Mouse (Mus musculus) forebrain, embryonic 12.5 days (tissue): ENCODE measurements at regions not wholly inside any gene's neighbourhood (a gene's known extent, or its start where the extent isn't known, plus 50 kb on each side); places are given as distances from the start of the nearest gene placed in this dataset.
A peak's percentile ranks its signal among the peaks of the same experiment; 100 is the strongest.

Source experiments
- ATAC-seq: fragments of 200-750 bp; cut with Nextera tagmentation; 2 replicates; pipeline ENCODE4 v1.8.0; 2017; ENCODE audit warnings: moderate TSS enrichment; ENCODE audit not compliant: low FRiP score
- H3K27ac ChIP-seq: fragments of 300-500 bp; sonication (generic); 2 replicates; pipeline ENCODE4 v1.5.1; 2016; ENCODE audit warnings: mild to moderate bottlenecking
- H3K27me3 ChIP-seq: fragments of 300-500 bp; sonication (generic); 2 replicates; pipeline ENCODE4 v1.6.1; 2016; ENCODE audit warnings: mild to moderate bottlenecking
- H3K36me3 ChIP-seq: fragments of 300-500 bp; sonication (generic); replicated peaks from 2 replicates; pipeline ENCODE4 v1.6.1; 2016; ENCODE audit warnings: mild to moderate bottlenecking
- H3K4me1 ChIP-seq: fragments of 300-500 bp; sonication (generic); 2 replicates; pipeline ENCODE4 v1.6.1; 2016
- H3K4me2 ChIP-seq: fragments of 300-500 bp; sonication (generic); 2 replicates; pipeline ENCODE4 v1.6.1; 2016; ENCODE audit warnings: mild to moderate bottlenecking, moderate library complexity
- H3K4me3 ChIP-seq: fragments of 300-500 bp; sonication (generic); replicated peaks from 2 replicates; pipeline ENCODE4 v1.5.1; 2016; ENCODE audit warnings: mild to moderate bottlenecking
- H3K9ac ChIP-seq: fragments of 300-500 bp; sonication (generic); 2 replicates; pipeline ENCODE4 v1.6.1; 2016; ENCODE audit warnings: mild to moderate bottlenecking
- H3K9me3 ChIP-seq: fragments of 300-500 bp; sonication (generic); 2 replicates; pipeline ENCODE4 v1.6.1; 2016
- WGBS: fragments of 180-500 bp; shearing (Covaris S2); methylation state at CpG from one replicate; pipeline ENCODE4 v1.1.7; 2016; 5-methylcytosine and 5-hydroxymethylcytosine counted together

DNA sequence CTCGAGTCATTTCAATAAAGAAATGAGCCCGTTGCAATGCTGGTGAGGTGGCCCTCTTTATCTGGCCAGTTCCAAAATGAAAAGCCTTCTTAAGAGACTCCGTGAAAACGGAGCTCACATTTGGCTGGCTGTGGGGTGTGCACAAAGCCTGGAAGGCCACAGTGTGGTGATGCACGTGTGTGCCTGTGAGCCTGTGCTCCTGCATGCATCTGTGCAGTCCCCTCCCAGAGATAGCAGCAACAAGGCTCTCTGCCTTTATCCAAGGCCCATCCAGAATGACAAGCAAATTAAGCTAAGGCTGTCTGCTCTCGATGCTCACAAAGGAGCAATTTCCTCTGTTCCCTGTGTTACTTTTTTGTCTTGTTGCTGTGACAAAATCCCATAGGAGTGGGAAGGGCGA, 469.5 kb upstream of the Kif2a start:
- H3K9me3 ChIP-seq: no peaks in the 10 kb centered on the region
- H3K4me3 ChIP-seq: no peak overlapping the region
- H3K27me3 ChIP-seq: no peaks in the 10 kb centered on the region
- 22% methylated on average over 7 of the region's 7 CpGs for WGBS
- no peaks in the 10 kb centered on the region for H3K36me3 ChIP-seq
- peak overlapping the region; percentile 51; the same call in 1 of the 2 replicates for H3K27ac ChIP-seq
- H3K9ac ChIP-seq: no peak overlapping the region
- H3K4me2 ChIP-seq: no peak overlapping the region
- peak; percentile 65; the same call in 1 of the 2 replicates for ATAC-seq
- H3K4me1 ChIP-seq: peaks cover 9% of the 10 kb centered on the region

DNA sequence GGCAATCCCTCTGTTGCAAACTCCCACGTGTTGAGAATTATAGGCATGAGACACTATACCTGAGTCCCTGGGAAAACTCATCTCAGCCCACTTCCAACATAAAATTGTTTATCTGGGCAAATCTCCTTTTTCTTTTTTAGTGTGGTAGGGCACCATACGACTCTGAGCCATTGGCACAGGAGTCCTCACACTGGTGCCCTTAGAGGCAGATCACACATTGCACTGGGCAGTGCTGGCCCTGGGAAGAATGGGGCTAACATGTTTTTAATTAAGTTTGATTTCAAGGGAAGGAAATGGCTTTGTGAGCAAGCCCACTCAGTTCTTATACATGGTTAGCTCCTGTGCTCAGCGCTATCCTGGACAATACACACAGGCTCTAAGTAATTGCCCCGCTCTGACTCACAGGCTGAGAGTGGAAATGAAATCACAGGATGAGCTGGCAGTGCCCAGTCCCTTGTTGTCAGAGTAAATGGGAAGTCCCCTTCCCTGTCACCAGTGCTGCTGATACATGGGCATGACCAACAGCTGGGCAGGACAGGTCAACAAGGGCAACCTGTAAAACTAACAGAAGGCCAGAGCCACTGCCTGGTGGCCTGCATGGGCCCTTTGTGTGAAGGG, 463.6 kb upstream of the Kif2a start:
- H3K27ac ChIP-seq: no peak overlapping the region
- 80% methylated on average over 4 of the region's 4 CpGs for WGBS
- peaks cover 8% of the 10 kb centered on the region; the same call in 1 of the 2 replicates for H3K27me3 ChIP-seq
- H3K9ac ChIP-seq: no peak overlapping the region
- peaks cover 13% of the 10 kb centered on the region for H3K4me1 ChIP-seq
- no peak overlapping the region for H3K4me2 ChIP-seq
- no peaks in the 10 kb centered on the region for H3K36me3 ChIP-seq
- H3K4me3 ChIP-seq: no peak overlapping the region
- no peak for ATAC-seq
- H3K9me3 ChIP-seq: no peaks in the 10 kb centered on the region

DNA sequence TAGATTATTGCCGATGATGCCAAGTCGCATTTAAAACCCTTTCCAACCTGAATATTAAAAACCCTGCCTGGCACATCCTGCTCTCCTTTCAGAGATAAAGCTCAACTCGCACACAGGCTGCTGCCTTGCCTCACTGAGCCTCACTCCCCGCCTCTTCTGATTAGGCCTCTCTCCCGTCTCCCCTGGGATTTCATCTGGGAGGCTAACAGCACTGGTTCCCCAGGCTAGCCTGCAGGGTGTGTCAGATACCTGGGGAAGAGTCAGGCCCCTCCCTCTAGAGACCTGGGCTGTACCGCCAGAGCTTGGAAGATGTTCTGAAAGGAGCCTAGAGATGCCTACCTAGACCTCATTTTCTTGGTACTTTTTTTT, 462.7 kb upstream of the Kif2a start:
- peaks cover 13% of the 10 kb centered on the region for H3K4me1 ChIP-seq
- no peak overlapping the region for H3K4me3 ChIP-seq
- 43% methylated on average over 6 of the region's 6 CpGs for WGBS
- no peak overlapping the region for H3K27ac ChIP-seq
- no peaks in the 10 kb centered on the region for H3K36me3 ChIP-seq
- H3K27me3 ChIP-seq: peaks cover 8% of the 10 kb centered on the region; the same call in 1 of the 2 replicates
- no peak overlapping the region for H3K9ac ChIP-seq
- H3K4me2 ChIP-seq: no peak overlapping the region
- H3K9me3 ChIP-seq: no peaks in the 10 kb centered on the region
- no peak for ATAC-seq

DNA sequence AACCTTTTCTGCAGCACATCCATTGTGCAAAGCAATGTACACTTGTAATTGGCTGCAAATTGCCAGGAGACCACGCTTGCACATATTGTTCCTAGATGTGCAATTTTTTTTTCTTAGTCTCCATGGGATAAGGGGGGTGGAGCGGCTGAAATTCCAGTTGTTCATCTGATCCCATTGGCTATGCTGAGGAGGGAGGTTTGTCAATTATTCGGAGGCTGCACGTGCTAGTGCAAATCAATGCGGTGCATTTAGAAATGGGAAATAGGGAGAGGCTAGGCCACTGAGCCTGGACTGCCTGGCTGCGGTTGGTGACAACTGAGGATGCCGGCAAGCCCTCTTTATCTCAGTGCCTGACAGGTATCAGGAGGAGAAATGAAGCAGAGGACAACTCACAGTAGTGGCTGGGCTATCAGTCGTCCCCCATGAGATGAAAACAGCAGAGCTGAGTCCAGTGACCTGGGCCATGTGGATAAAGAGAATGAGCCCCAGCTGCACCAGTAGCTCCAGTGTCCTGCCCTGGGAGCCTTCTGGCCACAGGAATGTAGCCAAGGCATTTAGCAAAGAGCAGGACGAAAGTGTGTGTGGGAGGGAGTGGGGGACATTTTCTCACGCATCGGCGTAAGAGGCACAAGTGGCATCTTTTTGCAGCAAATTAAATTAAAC, 462.2 kb upstream of the Kif2a start:
- Histone ChIP-seq H3K4me1 (peaks cover 13% of the 10 kb centered on the region), H3K9me3 (no peaks in the 10 kb centered on the region), H3K27ac (no peak overlapping the region), H3K4me2 (no peak overlapping the region), H3K4me3 (no peak overlapping the region), H3K9ac (no peak overlapping the region), H3K36me3 (no peaks in the 10 kb centered on the region), H3K27me3 (peaks cover 8% of the 10 kb centered on the region; the same call in 1 of the 2 replicates)
- peak; percentile 77 for ATAC-seq
- 32% methylated on average over 12 of the region's 12 CpGs for WGBS

DNA sequence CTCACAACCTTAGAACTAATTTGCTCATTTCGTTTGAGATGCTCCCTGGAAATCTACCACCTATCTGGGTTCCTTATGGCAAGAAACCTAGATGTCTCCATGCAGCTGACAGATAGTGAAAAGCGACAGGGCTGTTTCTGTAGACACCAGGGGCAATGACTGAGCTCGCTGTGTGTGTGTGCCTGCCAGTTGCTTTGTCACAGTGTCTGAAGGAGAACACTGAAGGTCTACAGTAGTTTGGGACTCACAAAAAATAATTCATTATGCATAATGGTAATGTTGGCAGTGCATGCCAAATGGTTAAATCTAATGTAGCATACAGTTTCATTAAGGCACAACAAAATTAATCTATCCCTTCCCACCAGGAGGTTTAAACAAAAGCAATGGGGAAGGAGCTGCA, 453.2 kb upstream of the Kif2a start:
- Histone ChIP-seq H3K4me2 (no peak overlapping the region), H3K4me3 (no peak overlapping the region), H3K27me3 (peaks cover 38% of the 10 kb centered on the region), H3K9ac (no peak overlapping the region), H3K27ac (no peak overlapping the region), H3K9me3 (no peaks in the 10 kb centered on the region), H3K36me3 (no peaks in the 10 kb centered on the region), H3K4me1 (peaks cover 13% of the 10 kb centered on the region)
- no peak for ATAC-seq
- 63% methylated on average over 3 of the region's 3 CpGs for WGBS

DNA sequence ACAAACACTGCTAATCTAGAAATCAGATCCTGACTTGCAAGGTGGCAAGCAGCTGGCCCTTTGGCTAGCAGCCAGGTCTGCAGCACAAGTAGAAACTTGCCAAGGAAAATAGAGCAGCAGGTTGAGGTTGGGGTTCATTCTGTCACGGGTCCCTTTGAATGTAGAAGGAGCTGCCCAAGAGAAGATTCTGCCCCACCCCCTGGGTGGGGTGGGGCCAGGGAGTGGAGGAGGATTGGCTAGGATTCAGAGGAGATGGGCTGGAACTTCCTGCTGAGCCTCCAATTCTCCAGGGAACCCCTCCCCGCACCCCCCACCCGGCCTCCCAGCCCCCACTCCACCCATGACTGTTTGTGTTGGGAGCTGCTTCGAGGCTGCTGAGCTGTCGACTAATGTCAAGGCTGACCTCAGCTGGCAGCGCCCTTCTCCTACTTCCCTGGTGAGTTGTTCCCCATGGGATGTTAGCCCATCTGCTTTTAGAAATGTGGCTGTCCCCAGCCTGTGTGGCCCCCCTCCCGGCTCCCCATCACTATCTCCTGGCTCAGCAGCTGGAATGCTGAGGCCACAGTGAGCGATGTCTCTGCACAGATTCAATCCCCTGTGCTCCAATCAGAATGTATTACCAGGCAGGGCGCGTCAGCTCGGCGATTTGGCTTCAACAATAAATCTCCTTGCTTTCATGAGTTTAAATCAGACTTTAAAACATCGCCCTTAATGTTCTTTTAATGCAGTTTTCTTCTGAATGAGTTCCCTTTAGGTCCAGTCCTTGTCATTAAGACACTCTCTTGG, 447.8 kb upstream of the Kif2a start:
- peaks cover 23% of the 10 kb centered on the region for H3K4me1 ChIP-seq
- peaks cover 29% of the 10 kb centered on the region for H3K27me3 ChIP-seq
- no peak overlapping the region; the same call in 1 of the 2 replicates for H3K9ac ChIP-seq
- H3K4me3 ChIP-seq: peak overlapping the region; percentile 24
- no peaks in the 10 kb centered on the region for H3K36me3 ChIP-seq
- 2% methylated on average over 13 of the region's 13 CpGs for WGBS
- 0 out of 2 replicates have a peak overlapping the region, but pooled peaks have one; percentile 3 for H3K27ac ChIP-seq
- H3K9me3 ChIP-seq: no peaks in the 10 kb centered on the region
- H3K4me2 ChIP-seq: peak overlapping the region; percentile 53
- ATAC-seq: peak; percentile 68

DNA sequence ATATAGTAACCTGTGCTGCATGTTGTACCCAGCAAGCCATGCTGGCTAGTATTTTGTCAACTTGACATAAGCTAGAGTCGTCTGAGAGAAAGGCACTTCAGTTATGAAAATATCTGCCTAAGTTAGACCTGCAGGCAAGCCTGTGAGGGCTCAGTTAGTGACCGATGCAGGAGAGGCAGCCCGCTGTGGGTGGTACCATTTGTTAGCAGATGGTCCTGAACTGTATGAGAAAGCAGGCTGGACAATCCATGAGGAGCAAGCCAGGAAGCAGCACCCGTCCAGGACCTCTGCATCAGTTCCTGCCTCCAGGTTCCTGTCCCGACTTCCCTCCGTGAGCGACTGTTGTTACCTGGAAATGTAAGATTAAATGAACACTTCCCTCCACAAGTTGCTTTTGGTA, 440.9 kb upstream of the Kif2a start:
- no peak overlapping the region for H3K27ac ChIP-seq
- H3K9ac ChIP-seq: no peak overlapping the region
- 93% methylated on average over 7 of the region's 7 CpGs for WGBS
- no peaks in the 10 kb centered on the region for H3K9me3 ChIP-seq
- H3K4me1 ChIP-seq: peaks cover 15% of the 10 kb centered on the region
- H3K36me3 ChIP-seq: no peaks in the 10 kb centered on the region
- no peaks in the 10 kb centered on the region; the same call in 1 of the 2 replicates for H3K27me3 ChIP-seq
- ATAC-seq: no peak
- H3K4me2 ChIP-seq: no peak overlapping the region
- no peak overlapping the region for H3K4me3 ChIP-seq

DNA sequence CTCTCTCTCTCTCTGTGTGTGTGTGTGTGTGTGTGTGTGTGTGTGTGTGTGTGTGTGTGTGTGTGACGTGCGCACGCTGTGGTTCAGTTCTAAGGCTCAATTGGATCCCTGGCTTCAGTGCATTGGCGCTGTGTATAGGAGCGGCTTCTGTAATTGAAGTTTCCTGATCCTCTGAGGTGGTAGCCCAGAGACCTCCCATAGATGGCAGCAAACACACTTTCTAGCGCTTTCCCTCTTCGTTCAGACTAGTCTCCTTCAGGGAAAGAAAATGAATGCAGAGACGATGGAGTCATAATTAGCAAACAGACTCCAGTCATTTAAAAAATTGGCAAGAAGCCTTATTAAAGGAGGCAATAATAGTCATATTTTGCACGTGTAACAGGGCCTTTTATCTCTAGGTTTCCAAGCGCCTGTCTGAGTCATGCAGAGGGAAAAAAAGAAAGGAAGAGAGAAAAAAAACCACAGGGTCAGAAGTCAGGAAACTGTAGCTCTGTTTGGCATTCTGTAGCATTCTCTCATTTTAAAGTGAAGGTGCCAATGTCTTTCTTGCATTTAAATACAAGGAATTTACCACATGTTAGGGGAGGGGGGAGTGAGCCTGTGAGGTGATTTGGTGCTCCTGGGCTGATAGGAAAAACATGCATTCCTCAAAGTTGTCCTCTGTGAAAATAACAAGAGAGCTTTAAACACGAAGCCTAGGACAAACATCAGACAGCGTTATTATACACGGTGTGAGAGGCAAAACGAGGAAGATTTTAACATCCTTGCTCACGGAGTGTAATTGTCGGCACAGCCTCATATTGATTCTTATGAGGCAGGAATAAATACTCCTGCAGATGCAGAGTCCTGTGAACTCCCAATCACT, 439.4 kb upstream of the Kif2a start:
- 19% methylated on average over 16 of the region's 16 CpGs for WGBS
- ATAC-seq: peak; percentile 92
- H3K9ac ChIP-seq: no peak overlapping the region
- H3K4me3 ChIP-seq: no peak overlapping the region
- no peaks in the 10 kb centered on the region for H3K9me3 ChIP-seq
- H3K36me3 ChIP-seq: no peaks in the 10 kb centered on the region
- no peaks in the 10 kb centered on the region; the same call in 1 of the 2 replicates for H3K27me3 ChIP-seq
- no peak overlapping the region for H3K27ac ChIP-seq
- no peak overlapping the region for H3K4me2 ChIP-seq
- peaks cover 12% of the 10 kb centered on the region for H3K4me1 ChIP-seq

DNA sequence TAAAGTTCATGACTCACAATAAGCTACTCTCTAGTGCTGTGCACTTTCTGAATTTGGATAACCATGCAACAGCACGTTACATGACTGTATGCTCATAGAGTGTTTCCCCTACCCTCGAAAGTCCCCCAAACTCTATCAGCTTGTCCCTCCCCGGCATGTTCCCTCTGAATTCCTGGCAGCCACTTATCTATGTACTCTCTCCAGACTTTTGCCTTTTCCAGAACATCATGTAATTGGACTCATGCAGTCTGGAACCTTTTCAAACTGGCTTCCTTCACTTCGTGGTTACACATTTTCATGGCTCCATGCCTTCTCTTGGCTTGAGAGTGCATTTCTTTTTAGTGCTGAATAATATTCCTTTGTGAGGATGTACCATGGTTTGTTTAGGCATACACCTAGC, 436.8 kb upstream of the Kif2a start:
- no peak overlapping the region for H3K4me2 ChIP-seq
- no peak overlapping the region for H3K27ac ChIP-seq
- 89% methylated on average over 4 of the region's 4 CpGs for WGBS
- no peak overlapping the region for H3K9ac ChIP-seq
- no peak overlapping the region for H3K4me3 ChIP-seq
- no peaks in the 10 kb centered on the region for H3K36me3 ChIP-seq
- H3K27me3 ChIP-seq: no peaks in the 10 kb centered on the region; the same call in 1 of the 2 replicates
- no peaks in the 10 kb centered on the region for H3K9me3 ChIP-seq
- no peak for ATAC-seq
- H3K4me1 ChIP-seq: peaks cover 12% of the 10 kb centered on the region

DNA sequence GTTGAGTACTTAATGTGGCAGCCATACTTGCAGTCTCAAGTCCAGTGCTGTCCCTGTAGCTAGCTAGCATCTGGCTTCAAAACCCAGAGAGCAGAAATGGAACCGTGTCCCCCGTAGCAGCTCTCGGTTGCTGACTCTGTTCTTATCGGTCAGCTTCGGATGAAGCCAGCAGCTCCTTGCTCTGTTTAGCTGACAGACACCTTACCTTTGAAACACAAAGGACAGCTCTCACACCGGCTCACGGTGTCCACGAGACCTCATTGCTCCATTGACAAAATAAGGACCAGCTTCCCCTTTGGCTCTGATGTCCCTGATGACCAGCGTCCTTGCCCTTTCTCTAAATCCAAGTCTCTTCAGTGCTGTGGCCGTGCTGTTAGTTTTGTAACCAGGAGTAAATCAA, 435.3 kb upstream of the Kif2a start:
- Histone ChIP-seq H3K27ac (no peak overlapping the region), H3K9me3 (no peaks in the 10 kb centered on the region), H3K4me1 (peaks cover 12% of the 10 kb centered on the region), H3K9ac (no peak overlapping the region), H3K4me3 (no peak overlapping the region), H3K36me3 (no peaks in the 10 kb centered on the region), H3K4me2 (no peak overlapping the region), H3K27me3 (no peaks in the 10 kb centered on the region; the same call in 1 of the 2 replicates)
- 85% methylated on average over 10 of the region's 10 CpGs for WGBS
- no peak for ATAC-seq

DNA sequence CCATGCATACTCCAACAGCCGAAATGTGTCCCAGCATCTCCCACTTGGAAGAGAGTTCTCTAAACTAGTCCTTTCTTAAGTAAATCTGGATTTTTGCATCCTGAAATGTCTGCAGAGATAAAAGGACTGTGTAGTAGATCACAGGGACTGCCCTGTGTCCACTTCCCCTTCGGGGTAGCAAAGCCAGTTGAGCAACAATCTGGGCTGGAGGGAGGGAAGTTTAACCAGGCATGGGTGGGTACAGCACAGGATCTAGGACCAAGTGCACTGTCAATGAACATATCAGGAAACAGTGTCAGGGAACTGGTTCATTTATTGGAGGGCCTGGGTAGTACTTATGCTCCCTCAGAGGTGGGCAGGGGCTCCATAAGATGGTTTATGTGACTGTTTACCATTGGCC, 434.5 kb upstream of the Kif2a start:
- Histone ChIP-seq H3K4me2 (no peak overlapping the region), H3K4me3 (no peak overlapping the region), H3K9ac (no peak overlapping the region), H3K4me1 (peaks cover 5% of the 10 kb centered on the region), H3K27me3 (no peaks in the 10 kb centered on the region; the same call in 1 of the 2 replicates), H3K36me3 (no peaks in the 10 kb centered on the region), H3K27ac (no peak overlapping the region), H3K9me3 (no peaks in the 10 kb centered on the region)
- 85% methylated on average over 2 of the region's 2 CpGs for WGBS
- no peak for ATAC-seq
